Mouse (Mus musculus) liver, embryonic 12.5 days (tissue): ENCODE data around the gene Wdr1. TPM values are rescaled to one million over a fixed set of nuclear protein-coding genes. Genes with fewer than 3 reads are reported as not detected.
A peak's percentile ranks its signal among the peaks of the same experiment; 100 is the strongest.

Experiments used
- ATAC-seq: fragments of 200-750 bp; cut with Nextera tagmentation; 2 replicates; pipeline ENCODE4 v1.8.0; 2017; ENCODE audit warnings: moderate number of reproducible peaks, mild to moderate bottlenecking, moderate library complexity
- H3K27ac ChIP-seq: fragments of 300-500 bp; sonication (generic); 2 replicates; pipeline ENCODE4 v1.5.1; 2016; ENCODE audit warnings: mild to moderate bottlenecking
- H3K27me3 ChIP-seq: fragments of 300-500 bp; sonication (generic); replicated peaks from 2 replicates; pipeline ENCODE4 v1.6.1; 2016; ENCODE audit warnings: mild to moderate bottlenecking, moderate library complexity
- H3K36me3 ChIP-seq: fragments of 300-500 bp; sonication (generic); 2 replicates; pipeline ENCODE4 v1.6.1; 2016; ENCODE audit warnings: mild to moderate bottlenecking, moderate library complexity
- H3K4me1 ChIP-seq: fragments of 300-500 bp; sonication (generic); 2 replicates; pipeline ENCODE4 v1.6.1; 2016
- H3K4me2 ChIP-seq: fragments of 300-500 bp; sonication (generic); 2 replicates; pipeline ENCODE4 v1.6.1; 2016; ENCODE audit warnings: mild to moderate bottlenecking, moderate library complexity
- H3K4me3 ChIP-seq: fragments of 300-500 bp; sonication (generic); 2 replicates; pipeline ENCODE4 v1.5.1; 2016; ENCODE audit warnings: mild to moderate bottlenecking, moderate library complexity
- H3K9ac ChIP-seq: fragments of 300-500 bp; sonication (generic); 2 replicates; pipeline ENCODE4 v1.6.1; 2016; ENCODE audit warnings: mild to moderate bottlenecking, moderate library complexity
- H3K9me3 ChIP-seq: fragments of 300-500 bp; sonication (generic); replicated peaks from 2 replicates; pipeline ENCODE4 v1.6.1; 2016; ENCODE audit warnings: mild to moderate bottlenecking, moderate library complexity
- WGBS: fragments of 180-500 bp; shearing (Covaris S2); methylation state at CpG from one replicate; pipeline ENCODE4 v1.1.7; 2016; ENCODE audit not compliant: insufficient replicate concordance; 5-methylcytosine and 5-hydroxymethylcytosine counted together
- polyA plus RNA-seq: library from polyadenylated mRNA; unstranded; fragments of >200 nt; fragmentation: Nextera tagmentation; extraction: Ambion mirVana; gene quantifications from 2 replicates; pipeline ENCODE4 v1.2.1, GENCODE M21; 2016

Gene Wdr1
- polyA plus RNA-seq, 1 experiment from 2014 or later, result 131 TPM

DNA sequence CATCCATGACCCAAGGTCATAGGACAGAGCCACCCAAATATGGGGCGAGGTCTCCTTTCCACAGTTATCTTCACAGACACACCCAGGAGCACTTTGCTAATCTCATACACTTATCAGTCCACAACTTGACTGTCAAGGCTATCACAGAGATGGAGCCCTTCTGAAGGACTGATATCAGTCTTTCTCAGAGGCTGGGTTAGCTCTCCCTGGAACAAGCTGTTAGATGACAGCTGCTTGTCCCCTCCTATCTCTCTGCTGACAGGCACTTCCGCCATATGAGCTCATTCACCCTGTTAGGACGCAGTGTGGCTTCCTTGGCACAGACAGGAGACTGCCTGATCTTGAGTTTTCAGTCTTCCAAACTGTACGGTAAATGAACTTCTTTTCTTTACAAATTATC lies 53.5 kb downstream of the Wdr1 start:
- Histone ChIP-seq H3K9ac (peak overlapping the region; percentile 74), H3K4me3 (peak overlapping the region; percentile 63), H3K36me3 (peaks cover 37% of the 10 kb centered on the region), H3K4me1 (peaks cover 84% of the 10 kb centered on the region), H3K27ac (peak overlapping the region; percentile 96), H3K4me2 (peak overlapping the region; percentile 73), H3K27me3 (no peaks in the 10 kb centered on the region), H3K9me3 (no peaks in the 10 kb centered on the region)
- 18% methylated on average over 4 of the region's 4 CpGs for WGBS
- ATAC-seq, result peak; percentile 94

DNA sequence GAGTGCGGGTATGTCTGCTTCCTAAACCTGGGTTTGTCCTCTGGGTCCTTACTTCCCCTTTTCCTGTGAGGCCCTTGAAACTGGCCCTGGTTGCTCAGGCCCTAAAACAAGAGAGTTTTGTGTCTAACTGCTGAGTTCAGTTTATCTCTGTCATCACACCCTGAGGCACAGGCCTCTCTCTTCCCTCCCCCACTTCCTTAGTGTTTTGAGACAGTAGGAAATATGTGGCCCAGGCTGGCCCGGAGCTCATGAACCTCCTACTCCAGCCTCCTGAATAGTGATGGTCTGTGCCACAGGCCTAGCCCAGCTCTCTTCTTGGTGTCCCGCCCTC lies 57.6 kb downstream of the Wdr1 start:
- peak; percentile 25 for ATAC-seq
- H3K27me3 ChIP-seq, result no peaks in the 10 kb centered on the region
- H3K36me3 ChIP-seq, result peaks cover 2% of the 10 kb centered on the region; the same call in 1 of the 2 replicates
- 16% methylated on average over 3 of the region's 3 CpGs for WGBS
- peaks cover 88% of the 10 kb centered on the region for H3K4me1 ChIP-seq
- peak overlapping the region; percentile 45 for H3K4me2 ChIP-seq
- H3K9ac ChIP-seq, result peak overlapping the region; percentile 65
- no peak overlapping the region for H3K4me3 ChIP-seq
- no peaks in the 10 kb centered on the region for H3K9me3 ChIP-seq
- H3K27ac ChIP-seq, result peak overlapping the region; percentile 96

GRCm38 (mm10) chr5:38504747-38505434 lies 58.1 kb downstream of the Wdr1 start:
- H3K27ac ChIP-seq, result peak overlapping the region; percentile 96
- no peaks in the 10 kb centered on the region; the same call in 1 of the 2 replicates for H3K36me3 ChIP-seq
- WGBS, result 28% methylated on average over 6 of the region's 6 CpGs
- H3K4me1 ChIP-seq, result peaks cover 88% of the 10 kb centered on the region
- ATAC-seq, result no peak
- no peaks in the 10 kb centered on the region for H3K27me3 ChIP-seq
- H3K4me2 ChIP-seq, result peak overlapping the region; percentile 45
- H3K9me3 ChIP-seq, result no peaks in the 10 kb centered on the region
- H3K9ac ChIP-seq, result peak overlapping the region; percentile 65
- H3K4me3 ChIP-seq, result no peak overlapping the region

DNA sequence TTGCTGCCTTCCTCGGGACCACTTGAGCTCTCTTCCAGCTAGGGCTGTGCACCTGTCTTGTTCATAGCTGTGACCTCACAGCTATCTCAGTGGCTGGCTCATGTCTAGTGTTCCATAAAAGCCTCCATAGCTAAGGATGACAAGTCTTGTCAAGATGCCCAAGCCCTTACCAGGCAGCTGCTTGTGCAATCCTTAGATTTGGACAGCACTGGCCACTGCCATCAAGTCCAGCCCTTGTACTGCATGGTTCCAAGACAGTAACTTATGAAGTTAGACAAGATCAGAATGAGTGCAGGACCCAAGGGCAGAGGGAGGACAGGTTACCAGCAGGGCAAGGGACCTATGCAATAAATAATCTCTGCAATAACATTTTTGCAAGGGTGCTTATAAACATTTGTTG lies 58.9 kb downstream of the Wdr1 start:
- Histone ChIP-seq H3K36me3 (no peaks in the 10 kb centered on the region), H3K9me3 (no peaks in the 10 kb centered on the region), H3K4me1 (peaks cover 90% of the 10 kb centered on the region), H3K4me3 (no peak overlapping the region), H3K9ac (no peak overlapping the region), H3K4me2 (no peak overlapping the region), H3K27ac (peak overlapping the region; percentile 96), H3K27me3 (no peaks in the 10 kb centered on the region)
- 77% methylated on average over 1 of the region's 1 CpGs for WGBS
- ATAC-seq, result no peak

DNA sequence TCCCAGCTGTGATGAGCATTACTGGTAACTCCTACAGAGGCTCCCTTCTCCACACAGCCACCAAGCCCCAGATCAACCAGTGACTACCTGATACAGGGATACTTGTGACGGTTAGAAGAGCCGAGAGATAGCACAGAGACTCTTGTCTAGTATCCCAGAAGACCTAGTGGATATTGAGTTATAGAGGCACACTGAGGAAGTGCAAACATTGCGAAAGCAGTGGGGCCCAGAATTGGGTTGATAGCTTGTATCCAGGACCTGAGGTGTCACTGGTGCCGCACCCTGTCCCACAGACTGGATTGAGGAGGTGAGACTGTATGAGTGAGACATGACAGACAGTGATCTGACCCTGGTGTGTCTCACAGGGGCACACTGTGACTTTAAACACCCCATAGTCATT lies 60.0 kb downstream of the Wdr1 start, which contains the start of gene Slc2a9:
Gene Slc2a9, minus strand, starts transcription at position 152 of the 400 bp plus-strand sequence.
- peaks cover 92% of the 10 kb centered on the region for H3K4me1 ChIP-seq
- WGBS, result 38% methylated on average over 4 of the region's 4 CpGs
- ATAC-seq, result peak; percentile 7; the same call in 1 of the 2 replicates
- no peaks in the 10 kb centered on the region for H3K36me3 ChIP-seq
- H3K27ac ChIP-seq, result peak within 1 kb of the TSS; percentile 96
- H3K27me3 ChIP-seq, result no peaks in the 10 kb centered on the region
- no peaks in the 10 kb centered on the region for H3K9me3 ChIP-seq
- peak within 1 kb of the TSS; percentile 18 for H3K9ac ChIP-seq
- no peak within 1 kb of the TSS for H3K4me3 ChIP-seq
- H3K4me2 ChIP-seq, result peak within 1 kb of the TSS; percentile 25

- no peaks in the 10 kb centered on the region for H3K27me3 ChIP-seq
- no peak overlapping the region for H3K4me3 ChIP-seq
- peak overlapping the region; percentile 27 for H3K9ac ChIP-seq
- H3K36me3 ChIP-seq, result no peaks in the 10 kb centered on the region
- 63% methylated on average over 8 of the region's 8 CpGs for WGBS
- peak overlapping the region; percentile 84 for H3K27ac ChIP-seq
- no peaks in the 10 kb centered on the region for H3K9me3 ChIP-seq
- peak; percentile 74 for ATAC-seq
- peak overlapping the region; percentile 15; the same call in 1 of the 2 replicates for H3K4me2 ChIP-seq
- H3K4me1 ChIP-seq, result peaks cover 72% of the 10 kb centered on the region
Observed at GRCm38 (mm10) chr5:38500043-38500442, 63.0 kb downstream of the Wdr1 start.

DNA sequence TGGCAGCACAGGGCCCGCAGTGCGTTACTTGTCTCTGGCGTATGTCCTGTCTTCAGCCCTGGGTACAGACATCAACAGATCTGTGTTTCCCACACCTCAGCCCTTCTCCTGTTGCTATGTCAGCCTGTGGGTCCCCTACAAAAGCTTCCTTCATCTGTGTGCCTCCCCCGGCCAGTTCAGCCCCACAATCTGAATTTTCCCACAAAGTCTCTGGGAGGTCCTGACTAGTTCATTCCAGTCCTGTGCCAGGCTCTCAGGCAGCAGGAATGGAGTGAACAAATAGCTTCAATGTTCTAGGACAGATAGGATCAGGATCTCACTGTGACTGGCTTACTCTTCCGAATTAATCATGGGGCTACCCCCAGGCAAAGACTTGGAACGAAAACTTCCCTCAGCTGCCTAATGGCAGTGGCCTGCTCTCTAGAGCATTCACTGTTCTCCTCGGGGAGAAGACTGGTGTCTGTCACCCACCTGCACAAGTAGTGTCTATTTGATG lies 63.7 kb downstream of the Wdr1 start:
- Histone ChIP-seq H3K27ac (peak overlapping the region; percentile 84), H3K9ac (no peak overlapping the region), H3K27me3 (no peaks in the 10 kb centered on the region), H3K36me3 (no peaks in the 10 kb centered on the region), H3K4me1 (peaks cover 65% of the 10 kb centered on the region), H3K4me2 (no peak overlapping the region), H3K9me3 (no peaks in the 10 kb centered on the region), H3K4me3 (no peak overlapping the region)
- ATAC-seq, result no peak
- 70% methylated on average over 7 of the region's 7 CpGs for WGBS

DNA sequence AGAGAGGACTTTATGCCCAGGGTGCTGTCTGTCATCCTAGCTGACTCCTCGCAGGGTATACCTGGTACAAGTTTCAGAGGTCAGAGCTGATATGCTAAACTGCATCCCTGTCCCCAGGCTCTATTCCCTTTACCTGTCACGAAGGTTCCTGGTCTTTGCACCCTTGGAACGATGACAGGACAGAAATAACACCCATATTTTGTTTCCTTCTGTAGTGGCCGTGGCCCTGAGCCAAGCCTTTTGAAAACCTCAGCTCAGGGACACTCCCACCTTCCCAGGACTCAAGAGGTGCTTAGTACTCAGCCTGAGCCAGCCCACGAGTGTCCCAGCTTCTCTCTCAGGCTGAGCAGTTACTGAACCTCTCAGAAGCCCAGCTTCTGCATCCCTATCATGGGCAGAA lies 64.5 kb downstream of the Wdr1 start:
- no peaks in the 10 kb centered on the region for H3K27me3 ChIP-seq
- no peak for ATAC-seq
- H3K27ac ChIP-seq, result peak overlapping the region; percentile 84
- H3K4me2 ChIP-seq, result no peak overlapping the region
- no peak overlapping the region for H3K4me3 ChIP-seq
- peaks cover 63% of the 10 kb centered on the region for H3K4me1 ChIP-seq
- 64% methylated on average over 5 of the region's 5 CpGs for WGBS
- no peaks in the 10 kb centered on the region for H3K9me3 ChIP-seq
- H3K9ac ChIP-seq, result no peak overlapping the region
- no peaks in the 10 kb centered on the region for H3K36me3 ChIP-seq

DNA sequence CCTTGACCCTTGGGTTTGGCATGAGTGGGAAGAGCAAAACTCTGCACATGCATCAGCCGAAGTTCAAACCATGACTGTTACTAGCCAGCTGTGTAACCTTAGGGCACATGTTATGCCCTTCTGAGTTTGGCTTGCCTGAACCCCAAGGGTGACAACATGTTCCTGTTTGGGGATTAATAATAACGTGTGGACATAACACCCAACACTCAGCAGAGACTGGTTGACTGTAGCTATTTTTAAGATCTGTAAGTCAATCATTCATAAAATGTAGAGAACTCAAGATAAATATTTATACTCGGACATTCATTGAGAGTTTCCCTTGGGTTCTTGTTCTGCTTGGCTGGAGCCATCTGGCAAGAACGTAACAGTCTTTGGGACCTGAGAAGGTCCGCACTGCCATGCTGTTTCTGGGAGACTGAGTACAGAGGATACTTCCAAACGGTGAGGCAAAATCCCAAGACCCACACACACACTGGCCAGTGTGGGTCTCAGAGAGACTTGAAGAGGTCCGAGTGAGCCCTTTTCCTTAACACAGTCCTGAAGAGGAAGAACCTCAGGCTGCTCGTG lies 66.4 kb downstream of the Wdr1 start:
- WGBS, result 66% methylated on average over 8 of the region's 8 CpGs
- ATAC-seq, result no peak

GRCm38 (mm10) chr5:38493890-38494289 lies 69.1 kb downstream of the Wdr1 start:
- H3K4me3 ChIP-seq, result no peak overlapping the region
- peaks cover 3% of the 10 kb centered on the region; the same call in 1 of the 2 replicates for H3K27me3 ChIP-seq
- WGBS, result 67% methylated on average over 6 of the region's 6 CpGs
- no peaks in the 10 kb centered on the region for H3K36me3 ChIP-seq
- no peak overlapping the region for H3K27ac ChIP-seq
- H3K9me3 ChIP-seq, result no peaks in the 10 kb centered on the region
- no peak for ATAC-seq
- H3K4me2 ChIP-seq, result no peak overlapping the region
- H3K9ac ChIP-seq, result no peak overlapping the region
- peaks cover 50% of the 10 kb centered on the region for H3K4me1 ChIP-seq

More for the DNA sequence above, 66.4 kb downstream of the Wdr1 start:
- H3K9ac ChIP-seq, result no peak overlapping the region
- H3K4me1 ChIP-seq, result peaks cover 50% of the 10 kb centered on the region
- H3K36me3 ChIP-seq, result no peaks in the 10 kb centered on the region
- H3K27me3 ChIP-seq, result no peaks in the 10 kb centered on the region
- H3K4me2 ChIP-seq, result no peak overlapping the region
- H3K4me3 ChIP-seq, result no peak overlapping the region
- H3K9me3 ChIP-seq, result no peaks in the 10 kb centered on the region
- H3K27ac ChIP-seq, result no peak overlapping the region

- no peak overlapping the region for H3K27ac ChIP-seq
- H3K27me3 ChIP-seq, result peaks cover 3% of the 10 kb centered on the region; the same call in 1 of the 2 replicates
- no peaks in the 10 kb centered on the region for H3K9me3 ChIP-seq
- no peak for ATAC-seq
- no peak overlapping the region for H3K4me2 ChIP-seq
- H3K4me3 ChIP-seq, result no peak overlapping the region
- H3K36me3 ChIP-seq, result no peaks in the 10 kb centered on the region
- peaks cover 53% of the 10 kb centered on the region for H3K4me1 ChIP-seq
- WGBS, result 67% methylated on average over 8 of the region's 8 CpGs
- no peak overlapping the region for H3K9ac ChIP-seq
Observed at GRCm38 (mm10) chr5:38491763-38492162, 71.3 kb downstream of the Wdr1 start.

DNA sequence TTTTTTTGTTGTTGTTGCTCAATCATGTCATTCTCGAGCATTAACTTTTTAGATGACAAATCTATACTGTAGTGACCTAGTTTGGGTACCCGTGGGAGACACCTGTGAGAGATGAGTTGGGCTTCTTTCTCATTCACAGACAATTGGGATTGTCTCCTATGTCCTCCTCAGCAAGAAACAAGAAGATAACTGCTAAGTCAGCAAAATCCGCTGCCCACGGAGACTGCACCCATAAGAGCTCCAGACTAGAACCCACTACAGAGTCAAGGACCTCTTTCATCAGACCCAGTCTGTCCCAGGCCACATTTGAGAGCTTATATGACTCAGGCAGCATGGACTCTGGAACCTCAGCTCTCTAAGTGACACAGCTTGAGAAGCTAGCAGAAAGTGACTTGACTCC lies 73.3 kb downstream of the Wdr1 start:
- no peak overlapping the region for H3K9ac ChIP-seq
- H3K4me3 ChIP-seq, result no peak overlapping the region
- H3K27ac ChIP-seq, result no peak overlapping the region
- H3K36me3 ChIP-seq, result no peaks in the 10 kb centered on the region
- peaks cover 3% of the 10 kb centered on the region; the same call in 1 of the 2 replicates for H3K27me3 ChIP-seq
- H3K4me1 ChIP-seq, result peaks cover 55% of the 10 kb centered on the region
- no peak for ATAC-seq
- WGBS, result 70% methylated on average over 4 of the region's 4 CpGs
- no peaks in the 10 kb centered on the region for H3K9me3 ChIP-seq
- no peak overlapping the region for H3K4me2 ChIP-seq
